Mouse (Mus musculus) telencephalon, adult 2 months (tissue): ENCODE measurements around the gene Mrgprd.

Experiments used
- DNase-seq: peaks from one replicate; pipeline ENCODE4 v3.0.0-alpha.2; 2011; ENCODE audit warnings: low read depth, low spot score

The Mrgprd gene

DNA sequence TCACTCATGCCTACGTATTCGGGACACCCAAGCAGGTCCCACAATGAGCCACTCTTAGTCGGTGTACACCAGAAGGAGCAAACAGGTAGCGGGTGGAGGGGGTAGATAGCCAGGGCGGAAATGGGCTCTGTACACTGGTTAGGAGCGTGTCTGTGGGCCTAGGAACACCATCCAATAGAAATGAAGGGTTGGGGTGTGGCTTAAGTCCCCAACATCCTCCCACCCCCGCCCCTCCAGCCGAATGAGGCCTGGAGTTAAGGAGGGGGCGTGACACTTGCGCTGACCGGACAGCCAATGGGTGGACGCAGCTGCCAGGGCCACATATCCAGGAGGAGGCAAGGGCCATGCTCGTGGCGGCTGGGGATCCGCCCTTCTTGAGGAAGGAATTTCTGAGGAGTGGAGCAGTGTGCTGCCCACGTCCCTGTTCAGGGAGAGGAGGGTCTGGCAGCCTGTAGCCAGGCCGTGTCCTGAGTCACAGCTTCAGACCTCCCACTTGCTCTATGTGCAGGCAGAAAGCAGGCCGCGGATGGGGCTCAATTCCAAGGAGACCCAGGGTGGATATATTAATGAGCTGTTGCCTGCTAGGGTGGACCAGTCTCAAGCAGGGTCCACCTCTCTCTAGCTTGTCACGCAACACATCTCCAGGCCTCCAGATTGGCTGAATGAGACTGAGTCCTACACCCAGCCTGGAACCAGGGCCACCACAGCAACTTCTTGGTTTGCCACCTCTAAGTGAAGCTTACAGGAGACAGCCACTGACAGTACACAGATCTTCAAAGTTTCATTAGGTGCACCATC is 11.9 kb upstream of the Mrgprd start:
- DNase-seq = no peak

DNA sequence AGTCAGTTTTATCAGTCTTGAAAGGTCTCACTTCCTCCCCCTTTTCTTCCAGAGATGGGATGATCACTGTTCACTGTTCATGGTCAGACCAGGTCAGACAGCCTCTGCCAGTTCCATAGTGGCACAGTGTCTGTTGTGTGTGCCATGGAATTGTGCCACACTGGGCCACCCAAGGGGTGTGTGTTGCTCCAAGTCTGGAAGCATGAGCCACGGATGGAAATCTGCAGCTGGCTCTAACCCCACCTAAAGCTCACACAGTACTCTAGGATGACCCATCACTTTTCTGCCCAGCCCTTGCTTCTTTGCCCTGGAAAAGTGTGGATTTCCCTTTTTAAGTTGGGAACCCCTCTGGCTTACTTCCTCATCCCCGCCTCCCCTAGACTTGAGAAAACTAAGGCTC is 10.5 kb upstream of the Mrgprd start:
- no peak for DNase-seq

DNA sequence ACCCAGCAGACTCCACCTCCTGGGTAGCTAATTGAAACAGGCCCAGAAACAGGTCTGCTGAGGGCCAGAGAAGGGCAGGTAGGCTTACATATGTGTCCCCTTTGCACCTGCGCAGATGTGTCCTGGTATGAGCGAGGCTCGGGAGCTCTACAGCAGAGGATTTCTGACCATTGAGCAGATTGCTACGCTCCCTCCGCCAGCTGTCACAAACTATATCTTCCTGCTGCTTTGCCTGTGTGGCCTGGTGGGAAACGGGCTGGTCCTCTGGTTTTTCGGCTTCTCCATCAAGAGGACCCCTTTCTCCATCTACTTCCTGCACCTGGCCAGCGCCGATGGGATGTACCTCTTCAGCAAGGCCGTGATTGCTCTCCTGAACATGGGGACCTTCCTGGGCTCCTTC is 7.0 kb upstream of the Mrgprd start:
- DNase-seq = no peak

DNA sequence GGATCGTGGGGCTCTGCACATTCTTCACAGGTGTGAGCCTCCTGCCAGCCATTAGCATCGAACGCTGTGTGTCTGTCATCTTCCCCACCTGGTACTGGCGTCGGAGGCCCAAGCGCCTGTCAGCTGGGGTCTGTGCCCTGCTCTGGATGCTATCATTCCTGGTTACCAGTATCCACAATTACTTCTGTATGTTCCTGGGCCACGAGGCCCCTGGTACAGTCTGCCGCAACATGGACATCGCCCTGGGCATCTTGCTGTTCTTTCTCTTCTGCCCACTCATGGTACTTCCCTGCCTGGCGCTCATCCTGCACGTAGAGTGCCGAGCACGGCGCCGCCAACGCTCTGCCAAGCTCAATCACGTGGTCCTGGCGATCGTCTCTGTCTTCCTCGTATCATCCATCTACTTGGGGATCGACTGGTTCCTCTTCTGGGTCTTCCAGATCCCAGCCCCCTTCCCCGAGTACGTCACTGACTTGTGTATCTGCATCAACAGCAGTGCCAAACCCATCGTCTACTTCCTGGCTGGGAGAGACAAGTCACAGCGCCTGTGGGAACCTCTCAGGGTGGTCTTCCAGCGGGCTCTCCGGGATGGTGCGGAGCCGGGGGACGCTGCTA is 6.5 kb upstream of the Mrgprd start:
- no peak for DNase-seq

DNA sequence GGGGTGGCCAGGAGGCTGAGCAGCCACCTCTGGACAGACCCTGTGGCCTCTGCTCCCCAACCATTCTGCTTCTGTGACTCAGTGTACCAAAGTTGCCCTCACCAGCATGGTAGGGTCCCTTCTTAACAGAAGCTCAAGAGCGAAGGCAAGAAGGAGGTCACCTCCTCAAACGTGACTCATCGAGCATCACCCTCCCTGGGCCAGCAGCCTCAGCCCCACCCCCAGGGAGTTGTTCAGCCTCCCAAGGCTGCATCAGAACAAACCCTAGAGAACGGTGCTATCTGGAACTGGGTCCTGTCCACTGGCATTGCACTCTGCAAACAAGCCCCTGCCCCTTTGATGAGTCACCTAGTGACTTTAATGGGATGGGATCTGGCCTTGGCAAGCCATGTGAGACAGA is 5.8 kb upstream of the Mrgprd start:
- no peak for DNase-seq

DNA sequence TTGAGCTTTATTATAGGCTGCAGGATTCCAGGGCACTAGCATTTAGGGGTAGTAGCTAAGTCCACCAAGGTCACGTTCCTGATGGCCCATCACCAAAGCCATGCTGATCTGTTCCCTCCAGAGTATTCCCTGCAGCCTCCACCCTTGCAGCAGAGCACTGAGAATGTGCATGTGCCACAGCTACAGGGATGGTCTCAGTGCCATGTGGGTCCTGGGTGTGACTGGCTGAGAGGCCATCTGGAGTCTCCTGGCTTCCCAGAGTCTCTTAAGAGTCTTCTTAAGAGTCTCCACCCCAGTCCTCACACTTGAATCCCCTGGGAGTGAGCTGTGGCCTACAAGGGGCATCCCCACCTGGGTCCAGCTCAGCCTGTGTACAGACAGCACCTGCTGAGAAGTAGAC is 4.8 kb upstream of the Mrgprd start:
- DNase-seq = no peak

DNA sequence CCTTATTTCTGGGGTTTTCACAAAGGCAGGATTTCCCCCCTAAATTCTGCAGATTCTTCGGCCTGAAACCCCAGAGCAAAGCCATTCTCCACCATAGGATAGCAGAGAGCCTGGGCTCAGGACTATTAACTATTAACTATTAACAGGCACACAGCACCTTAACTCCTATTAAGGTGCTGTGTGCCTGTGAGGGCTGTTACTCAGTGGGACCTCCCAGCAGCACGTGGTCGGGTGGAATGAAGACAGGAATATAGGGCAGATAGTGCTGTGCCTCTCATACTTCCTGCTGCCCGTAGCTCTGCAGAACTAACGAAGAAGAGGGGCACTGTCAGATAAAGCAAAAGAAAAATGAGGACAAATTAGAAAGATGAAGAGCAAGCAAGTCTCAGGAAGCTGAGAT is 4.1 kb upstream of the Mrgprd start:
- DNase-seq = no peak

DNA sequence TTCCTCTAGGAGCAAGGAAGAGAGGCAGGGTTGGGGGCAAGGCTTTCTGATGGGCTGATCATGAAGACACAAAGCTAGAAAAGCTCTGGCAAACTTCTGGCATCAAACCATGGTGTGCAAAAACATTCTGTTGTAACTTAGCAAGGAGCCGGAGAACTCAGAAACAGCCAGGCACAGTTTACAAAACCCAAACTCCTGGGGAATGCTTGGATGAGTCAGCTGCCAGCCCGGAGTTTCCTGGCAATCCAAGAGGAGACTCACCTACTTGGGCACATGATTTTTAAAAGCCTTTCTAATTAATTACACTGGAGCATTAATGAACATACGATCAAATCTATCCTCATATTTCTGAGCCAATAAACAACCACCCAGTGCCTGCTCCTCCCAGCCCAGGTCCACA is 2.5 kb upstream of the Mrgprd start:
- DNase-seq = no peak

DNA sequence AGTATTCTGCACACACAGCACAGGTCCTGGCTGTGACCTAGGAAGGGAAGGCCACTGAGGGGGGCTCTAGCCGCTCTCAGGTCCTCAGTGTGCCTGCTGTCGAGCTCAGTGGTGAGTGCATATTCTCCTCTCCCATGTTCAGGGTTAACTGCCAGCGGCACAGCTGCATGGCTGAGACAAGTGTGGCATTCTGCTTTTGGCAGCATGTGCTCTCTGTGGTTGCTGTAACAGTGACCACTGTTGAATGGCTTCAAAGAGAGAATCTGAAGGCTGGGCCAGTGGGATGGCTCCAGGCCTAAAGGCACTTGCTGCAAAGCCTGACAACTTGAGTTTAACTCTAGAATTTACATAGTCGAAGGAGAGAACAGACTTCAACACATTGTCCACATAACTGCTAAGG is 2.9 kb downstream of the Mrgprd start:
- DNase-seq = peak; percentile 33

DNA sequence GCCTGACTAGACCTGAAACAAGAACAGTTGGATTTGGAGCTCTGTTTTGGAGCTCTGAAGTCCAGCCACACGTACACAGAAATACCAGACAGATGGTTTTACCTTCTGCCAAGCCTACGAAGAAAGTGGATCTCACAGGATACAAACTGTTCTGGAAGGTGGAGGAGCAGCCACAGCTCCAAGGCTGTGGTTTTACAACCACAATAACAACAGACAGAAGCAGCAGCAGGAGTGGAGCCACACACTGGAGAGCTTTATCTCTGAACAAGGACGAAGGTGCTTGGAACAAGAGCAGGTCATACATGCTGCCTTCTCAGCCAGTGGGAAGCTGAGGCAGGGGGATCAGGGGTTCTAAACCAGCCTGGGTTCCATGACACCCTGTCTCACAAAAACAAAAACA is 4.8 kb downstream of the Mrgprd start:
- DNase-seq = peak; percentile 79

DNA sequence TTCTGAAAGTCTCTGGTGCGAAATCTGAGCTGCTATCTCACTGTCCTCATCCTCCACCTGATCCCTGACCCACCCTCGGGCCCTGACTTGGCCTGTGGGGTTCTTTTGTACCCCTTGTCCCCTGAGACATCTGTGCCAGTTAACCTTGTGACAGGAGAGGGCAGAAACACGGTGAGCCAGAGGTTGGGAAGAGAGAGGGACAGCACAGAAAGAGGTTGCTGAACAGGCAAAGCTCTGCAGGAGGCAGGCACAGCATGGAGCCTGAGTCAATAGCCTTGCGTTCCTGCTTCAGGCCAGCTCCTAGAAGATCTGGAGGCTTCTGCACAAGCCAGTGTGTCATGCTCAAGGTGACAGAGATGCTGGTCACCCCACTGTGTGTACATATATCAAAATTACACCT is 9.0 kb downstream of the Mrgprd start:
- DNase-seq = no peak

DNA sequence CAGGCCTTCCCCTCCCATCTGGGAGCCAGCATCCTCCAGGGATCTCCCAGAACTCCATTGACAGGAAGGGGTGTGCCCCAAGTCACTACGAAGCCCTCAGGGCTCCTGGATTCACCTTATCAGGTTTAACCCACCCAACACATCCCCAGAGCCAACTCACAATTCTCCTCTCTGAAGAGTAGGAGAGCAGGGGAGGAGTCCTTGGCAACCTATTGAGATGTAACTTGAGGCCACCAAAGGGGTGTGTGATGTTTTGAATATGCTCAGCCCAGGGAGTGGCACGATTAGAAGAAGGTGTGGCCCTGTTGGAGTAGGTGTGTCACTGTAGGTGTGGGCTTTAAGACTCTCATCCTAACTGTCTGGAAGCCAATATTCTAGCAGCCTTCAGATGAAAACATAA is 11.1 kb downstream of the Mrgprd start:
- no peak for DNase-seq

DNA sequence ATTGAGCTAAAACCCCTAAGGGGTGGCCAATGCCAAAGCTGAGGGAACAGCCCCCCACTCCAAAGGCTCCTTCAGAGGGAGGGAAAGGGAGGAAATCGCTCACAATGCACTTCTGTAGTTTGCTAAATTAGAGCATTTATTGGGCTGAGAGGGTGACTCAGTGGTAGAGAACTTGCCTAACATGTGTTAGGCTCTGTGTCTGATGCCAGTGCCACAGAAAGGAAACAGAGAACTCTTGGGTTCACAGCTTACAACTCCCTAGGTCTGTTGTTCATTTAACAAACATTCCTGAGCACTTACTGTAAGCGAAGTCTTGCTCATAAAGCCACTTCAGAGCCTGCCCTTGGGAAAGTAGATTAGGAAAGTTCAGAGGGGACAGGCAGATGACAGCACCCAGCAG is 15.3 kb downstream of the Mrgprd start:
- DNase-seq = no peak

DNA sequence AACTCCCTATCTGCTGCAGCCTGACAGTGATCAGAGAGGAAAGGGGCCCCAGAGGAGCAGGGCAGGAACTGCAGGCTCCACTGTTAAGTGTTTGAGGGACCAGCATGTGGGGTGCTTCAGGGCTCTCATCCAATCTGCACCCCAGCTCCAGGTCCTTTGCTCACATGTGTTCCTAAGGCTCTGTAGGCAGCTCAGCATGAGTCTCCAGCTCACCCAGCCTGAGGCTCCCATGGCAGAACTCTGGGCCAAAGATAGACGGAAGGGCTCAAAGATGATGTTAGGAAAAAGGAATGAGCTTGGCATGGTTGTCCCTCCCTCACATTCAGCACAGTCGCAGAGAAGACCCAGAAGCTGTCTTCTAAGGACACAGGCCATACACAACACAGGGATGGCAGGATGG is 16.0 kb downstream of the Mrgprd start:
- no peak for DNase-seq

DNA sequence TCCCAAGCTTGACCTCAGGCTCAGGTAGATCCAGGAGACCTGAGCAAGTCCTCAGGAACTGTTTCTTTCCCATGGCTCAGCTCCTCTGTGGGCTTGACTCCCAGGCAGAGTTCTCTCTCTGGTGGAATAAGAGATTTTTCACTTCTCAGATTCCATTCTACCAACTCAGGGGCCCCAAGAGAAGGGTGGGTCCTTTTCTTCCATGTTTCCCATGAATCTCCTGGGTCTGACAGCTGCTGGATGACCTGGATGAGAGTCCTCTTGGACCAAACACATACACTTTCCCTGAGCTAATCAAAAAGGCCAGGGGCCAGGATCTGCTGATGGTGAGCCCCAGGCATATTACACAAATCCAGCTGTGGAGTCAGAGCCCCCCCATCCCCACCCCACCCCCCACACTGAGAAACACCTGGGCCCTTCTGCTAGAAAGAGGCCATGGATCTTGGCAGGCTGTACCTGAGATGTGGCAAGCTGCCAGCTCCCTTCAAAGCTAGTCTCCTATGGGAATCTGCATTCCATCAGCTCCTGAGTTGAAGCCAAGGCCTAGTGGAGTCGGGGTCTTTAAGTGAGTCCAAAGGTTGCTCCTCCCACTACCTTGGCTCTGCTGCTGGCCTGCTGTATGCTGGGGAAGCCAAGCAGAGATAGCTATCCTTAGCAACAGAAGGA is 17.9 kb downstream of the Mrgprd start:
- no peak for DNase-seq

DNA sequence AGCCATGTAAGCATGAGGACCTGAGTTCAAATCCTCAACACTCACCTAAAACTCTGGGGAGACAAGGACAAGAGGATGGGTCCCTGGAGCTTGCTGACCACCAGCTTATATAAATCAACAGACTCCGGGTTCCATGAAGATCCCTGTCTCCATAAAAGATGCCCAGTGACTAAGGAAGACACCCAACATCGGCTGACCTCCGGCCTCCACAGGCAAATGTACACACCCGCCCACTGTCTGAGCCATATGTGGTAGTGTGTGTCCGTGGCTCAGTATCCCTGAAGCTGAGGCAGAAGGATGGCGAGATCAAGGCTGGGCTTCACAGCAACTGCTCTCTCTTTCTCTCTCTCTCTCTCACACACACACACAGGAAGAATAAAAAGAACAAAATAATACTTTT is 19.3 kb downstream of the Mrgprd start:
- DNase-seq = no peak

DNA sequence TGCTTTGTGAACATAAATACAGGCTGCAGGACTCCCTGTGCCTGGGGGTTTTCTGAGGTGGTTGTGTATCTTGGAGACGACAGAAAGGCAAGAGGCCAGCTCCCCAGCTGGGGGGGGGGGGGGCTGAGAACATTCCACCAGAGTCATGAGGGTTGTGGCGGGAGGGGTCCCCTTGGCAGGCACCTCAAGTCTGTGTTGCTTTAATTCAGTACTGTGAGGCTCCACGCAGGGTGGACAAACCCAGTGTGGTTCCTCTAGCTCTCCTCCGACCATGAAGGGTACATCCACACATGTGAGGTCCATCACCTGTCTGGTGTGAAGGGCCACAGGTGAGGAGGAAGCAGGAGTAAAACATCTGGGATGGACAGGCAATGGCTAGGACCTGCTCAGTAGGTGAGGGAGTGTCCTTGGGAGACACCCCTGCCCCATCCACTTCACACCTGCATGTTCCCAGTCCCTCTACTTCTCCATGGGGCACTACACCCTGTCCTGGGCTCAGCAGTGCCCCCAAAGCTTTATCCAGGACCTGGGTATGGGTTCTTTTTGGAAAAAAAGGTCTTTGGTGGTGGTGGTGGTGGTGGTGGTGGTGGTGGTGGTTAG is 19.9 kb downstream of the Mrgprd start:
- no peak for DNase-seq

DNA sequence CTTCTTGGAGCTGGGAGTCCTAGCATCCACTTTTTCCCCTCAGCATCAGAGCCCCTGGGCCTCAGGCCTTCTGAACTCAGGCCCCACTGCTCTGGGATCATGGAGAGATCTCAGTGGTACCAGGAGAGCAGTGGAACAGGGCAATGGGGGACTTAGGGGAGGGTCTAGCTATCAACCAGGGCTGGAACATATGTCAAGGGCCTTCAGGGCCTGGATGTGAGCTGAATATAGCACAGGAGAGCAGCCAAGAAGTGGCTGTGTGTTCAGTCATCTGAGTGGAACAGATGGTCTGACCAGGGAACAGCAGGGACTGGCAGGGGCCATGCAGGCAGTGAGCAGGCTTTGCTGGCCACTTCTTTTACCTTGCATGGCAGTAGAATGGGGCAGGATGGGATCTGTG is 20.6 kb downstream of the Mrgprd start:
- DNase-seq = no peak

DNA sequence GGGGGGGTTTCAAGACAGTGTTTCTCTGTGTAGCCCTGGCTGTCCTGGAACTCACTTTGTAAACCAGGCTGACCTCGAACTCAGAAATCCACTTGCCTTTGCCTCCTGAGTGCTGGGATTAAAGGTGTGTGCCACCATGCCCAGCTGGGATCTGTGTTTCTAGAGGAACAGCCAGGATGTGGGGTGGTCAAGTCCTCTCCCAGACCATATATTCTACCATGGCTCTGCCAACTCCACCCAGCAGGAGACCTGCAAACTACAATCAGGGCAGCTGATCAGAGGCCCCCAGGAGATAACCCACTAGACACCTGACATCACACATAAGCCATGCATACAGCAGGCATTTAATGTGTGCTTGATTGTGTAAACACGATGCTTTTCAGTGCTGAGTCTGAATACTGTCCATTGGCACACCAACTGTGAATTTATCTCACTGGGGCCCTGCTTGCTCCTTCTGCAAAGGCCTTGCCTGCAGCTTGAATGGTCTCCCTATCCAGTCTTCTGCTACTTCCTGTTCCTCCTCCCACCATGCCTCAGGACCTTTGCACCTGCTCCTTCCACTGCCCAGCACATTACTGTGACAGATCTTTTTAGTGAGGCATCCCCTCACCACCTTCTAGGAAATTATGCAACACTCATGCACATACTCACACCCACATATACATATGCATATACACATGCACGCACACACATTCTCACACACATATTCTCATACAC is 21.1 kb downstream of the Mrgprd start:
- no peak for DNase-seq

DNA sequence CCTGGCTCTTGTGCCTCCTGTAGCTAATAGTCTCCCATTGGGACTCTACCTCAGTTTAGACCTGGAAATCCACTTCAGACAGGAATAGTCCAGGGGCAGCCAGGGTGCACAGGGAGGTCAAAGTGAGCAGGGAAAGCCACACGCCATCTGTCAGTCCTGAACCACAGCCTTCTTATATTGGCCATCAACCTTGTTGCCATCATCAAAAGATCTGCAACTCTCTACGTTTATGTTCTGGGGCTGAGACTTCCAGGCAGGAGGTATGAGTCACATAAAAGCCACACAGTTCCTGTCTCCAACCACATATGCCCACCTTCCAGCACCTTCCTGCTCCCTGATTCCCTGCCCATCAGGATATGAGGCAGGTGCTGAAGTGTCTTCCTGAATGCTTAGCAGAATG is 23.3 kb downstream of the Mrgprd start:
- no peak for DNase-seq

DNA sequence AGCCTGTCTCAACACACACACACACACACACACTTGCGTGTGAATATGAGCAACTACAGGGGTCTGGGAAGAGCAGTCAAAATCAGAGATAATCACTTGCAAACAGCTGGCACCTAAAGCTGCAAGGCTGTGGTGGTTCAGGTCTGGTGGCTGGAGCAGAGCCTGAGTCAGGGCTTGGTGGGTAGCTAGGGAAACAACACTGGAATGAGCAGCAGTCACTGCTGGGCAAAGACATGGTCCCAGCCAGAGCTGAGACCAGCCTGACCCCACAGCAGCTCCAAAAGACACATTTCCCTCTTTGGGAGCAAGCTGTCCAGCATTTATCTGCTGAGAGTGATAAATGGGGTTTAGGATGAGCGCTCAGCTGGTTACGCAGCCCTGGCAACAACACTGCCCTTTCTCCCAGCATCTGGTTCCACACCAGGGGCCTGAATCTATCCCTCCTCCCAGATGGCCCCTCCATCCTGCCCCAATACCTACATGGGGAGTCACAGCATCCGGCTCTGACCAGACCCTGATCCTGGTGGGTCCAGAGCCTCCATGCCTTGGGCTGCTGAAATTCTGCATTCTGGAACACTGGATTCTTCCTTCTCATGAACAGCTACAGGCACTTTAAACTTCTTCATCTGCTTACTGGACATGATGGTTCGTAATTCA is 25.7 kb downstream of the Mrgprd start:
- no peak for DNase-seq
